Mouse (Mus musculus): Measurements from ENCODE around the gene Rbm43. TPM values are rescaled to one million over a fixed set of nuclear protein-coding genes. Genes with fewer than 3 reads are reported as not detected.

Gene Rbm43
- polyA plus RNA-seq, 1 experiment from 2014 or later, result 4.8 TPM

- WGBS, result 92% methylated on average over 7 of the region's 7 CpGs
- no peak overlapping the region for H3K4me3 ChIP-seq (ENCODE audit: low read depth, low read length)
- no peaks in the 10 kb centered on the region for H3K36me3 ChIP-seq (ENCODE audit: control insufficient read depth, insufficient read depth, low read length)
- ATAC-seq (ENCODE audit: low read depth), result no peak
- H3K4me2 ChIP-seq (ENCODE audit: low read depth, low read length), result no peak overlapping the region
- no peak overlapping the region for H3K9ac ChIP-seq (replicated peaks; ENCODE audit: low read depth, low read length)
- H3K9me3 ChIP-seq (ENCODE audit: control insufficient read depth, low read length), result no peaks in the 10 kb centered on the region
- no peaks in the 10 kb centered on the region for H3K27me3 ChIP-seq (ENCODE audit: control insufficient read depth, insufficient read depth, low read length)
- no peak overlapping the region for H3K27ac ChIP-seq (ENCODE audit: low read depth, low read length)
- no peaks in the 10 kb centered on the region for H3K4me1 ChIP-seq (ENCODE audit: control insufficient read depth, insufficient read depth, low read length)
These were observed 18.8 kb upstream of the Rbm43 start for GRCm38 (mm10) chr2:51953648-51954204.

- no peak overlapping the region for H3K9ac ChIP-seq (replicated peaks; ENCODE audit: low read depth, low read length)
- 71% methylated on average over 1 of the region's 1 CpGs for WGBS
These were observed 15.9 kb upstream of the Rbm43 start for GRCm38 (mm10) chr2:51950876-51951275.

GRCm38 (mm10) chr2:51948105-51948830 lies 13.3 kb upstream of the Rbm43 start:
- ATAC-seq (ENCODE audit: low read depth), result no peak
- Histone ChIP-seq H3K9ac (replicated peaks; ENCODE audit: low read depth, low read length) (no peak overlapping the region), H3K4me3 (ENCODE audit: low read depth, low read length) (no peak overlapping the region), H3K4me2 (ENCODE audit: low read depth, low read length) (no peak overlapping the region), H3K9me3 (ENCODE audit: control insufficient read depth, low read length) (no peaks in the 10 kb centered on the region), H3K27ac (ENCODE audit: low read depth, low read length) (no peak overlapping the region), H3K27me3 (ENCODE audit: control insufficient read depth, insufficient read depth, low read length) (no peaks in the 10 kb centered on the region), H3K4me1 (ENCODE audit: control insufficient read depth, insufficient read depth, low read length) (no peaks in the 10 kb centered on the region), H3K36me3 (ENCODE audit: control insufficient read depth, insufficient read depth, low read length) (no peaks in the 10 kb centered on the region)
- 89% methylated on average over 6 of the region's 6 CpGs for WGBS

More at GRCm38 (mm10) chr2:51950876-51951275, 15.9 kb upstream of the Rbm43 start:
- Histone ChIP-seq H3K4me2 (ENCODE audit: low read depth, low read length) (no peak overlapping the region), H3K4me1 (ENCODE audit: control insufficient read depth, insufficient read depth, low read length) (no peaks in the 10 kb centered on the region), H3K4me3 (ENCODE audit: low read depth, low read length) (no peak overlapping the region), H3K27ac (ENCODE audit: low read depth, low read length) (no peak overlapping the region), H3K36me3 (ENCODE audit: control insufficient read depth, insufficient read depth, low read length) (no peaks in the 10 kb centered on the region), H3K27me3 (ENCODE audit: control insufficient read depth, insufficient read depth, low read length) (no peaks in the 10 kb centered on the region), H3K9me3 (ENCODE audit: control insufficient read depth, low read length) (no peaks in the 10 kb centered on the region)
- no peak for ATAC-seq (ENCODE audit: low read depth)

- Histone ChIP-seq H3K4me2 (ENCODE audit: low read depth, low read length) (no peak overlapping the region), H3K27ac (ENCODE audit: low read depth, low read length) (no peak overlapping the region)
- WGBS, result 71% methylated on average over 2 of the region's 2 CpGs
These were observed 10.8 kb upstream of the Rbm43 start for GRCm38 (mm10) chr2:51945812-51946211.

GRCm38 (mm10) chr2:51941832-51942231 lies 6.9 kb upstream of the Rbm43 start:
- Histone ChIP-seq H3K27ac (ENCODE audit: low read depth, low read length) (no peak overlapping the region), H3K4me2 (ENCODE audit: low read depth, low read length) (no peak overlapping the region), H3K9me3 (ENCODE audit: control insufficient read depth, low read length) (no peaks in the 10 kb centered on the region), H3K9ac (replicated peaks; ENCODE audit: low read depth, low read length) (no peak overlapping the region), H3K27me3 (ENCODE audit: control insufficient read depth, insufficient read depth, low read length) (no peaks in the 10 kb centered on the region), H3K4me3 (ENCODE audit: low read depth, low read length) (no peak overlapping the region), H3K36me3 (ENCODE audit: control insufficient read depth, insufficient read depth, low read length) (no peaks in the 10 kb centered on the region), H3K4me1 (ENCODE audit: control insufficient read depth, insufficient read depth, low read length) (no peaks in the 10 kb centered on the region)
- ATAC-seq (ENCODE audit: low read depth), result no peak
- 92% methylated on average over 7 of the region's 7 CpGs for WGBS

More at GRCm38 (mm10) chr2:51945812-51946211, 10.8 kb upstream of the Rbm43 start:
- ATAC-seq (ENCODE audit: low read depth), result no peak
- Histone ChIP-seq H3K27me3 (ENCODE audit: control insufficient read depth, insufficient read depth, low read length) (no peaks in the 10 kb centered on the region), H3K4me1 (ENCODE audit: control insufficient read depth, insufficient read depth, low read length) (no peaks in the 10 kb centered on the region), H3K36me3 (ENCODE audit: control insufficient read depth, insufficient read depth, low read length) (no peaks in the 10 kb centered on the region), H3K4me3 (ENCODE audit: low read depth, low read length) (no peak overlapping the region), H3K9me3 (ENCODE audit: control insufficient read depth, low read length) (no peaks in the 10 kb centered on the region), H3K9ac (replicated peaks; ENCODE audit: low read depth, low read length) (no peak overlapping the region)

GRCm38 (mm10) chr2:51938750-51939149 lies 3.8 kb upstream of the Rbm43 start:
- Histone ChIP-seq H3K27me3 (ENCODE audit: control insufficient read depth, insufficient read depth, low read length) (no peaks in the 10 kb centered on the region), H3K4me2 (ENCODE audit: low read depth, low read length) (no peak overlapping the region), H3K36me3 (ENCODE audit: control insufficient read depth, insufficient read depth, low read length) (no peaks in the 10 kb centered on the region), H3K9ac (replicated peaks; ENCODE audit: low read depth, low read length) (no peak overlapping the region), H3K4me1 (ENCODE audit: control insufficient read depth, insufficient read depth, low read length) (no peaks in the 10 kb centered on the region), H3K27ac (ENCODE audit: low read depth, low read length) (no peak overlapping the region), H3K9me3 (ENCODE audit: control insufficient read depth, low read length) (no peaks in the 10 kb centered on the region), H3K4me3 (ENCODE audit: low read depth, low read length) (no peak overlapping the region)
- ATAC-seq (ENCODE audit: low read depth), result no peak
- 81% methylated on average over 2 of the region's 3 CpGs for WGBS

GRCm38 (mm10) chr2:51937004-51937403 lies 2.0 kb upstream of the Rbm43 start:
- Histone ChIP-seq H3K27me3 (ENCODE audit: control insufficient read depth, insufficient read depth, low read length) (no peaks in the 10 kb centered on the region), H3K4me3 (ENCODE audit: low read depth, low read length) (no peak overlapping the region), H3K36me3 (ENCODE audit: control insufficient read depth, insufficient read depth, low read length) (no peaks in the 10 kb centered on the region), H3K9ac (replicated peaks; ENCODE audit: low read depth, low read length) (no peak overlapping the region), H3K9me3 (ENCODE audit: control insufficient read depth, low read length) (no peaks in the 10 kb centered on the region), H3K27ac (ENCODE audit: low read depth, low read length) (no peak overlapping the region), H3K4me2 (ENCODE audit: low read depth, low read length) (no peak overlapping the region), H3K4me1 (ENCODE audit: control insufficient read depth, insufficient read depth, low read length) (no peaks in the 10 kb centered on the region)
- WGBS, result 71% methylated on average over 6 of the region's 6 CpGs
- no peak for ATAC-seq (ENCODE audit: low read depth)

GRCm38 (mm10) chr2:51936585-51936984 lies 1.6 kb upstream of the Rbm43 start:
- Histone ChIP-seq H3K36me3 (ENCODE audit: control insufficient read depth, insufficient read depth, low read length) (no peaks in the 10 kb centered on the region), H3K27me3 (ENCODE audit: control insufficient read depth, insufficient read depth, low read length) (no peaks in the 10 kb centered on the region), H3K9ac (replicated peaks; ENCODE audit: low read depth, low read length) (no peak overlapping the region), H3K4me2 (ENCODE audit: low read depth, low read length) (no peak overlapping the region), H3K4me1 (ENCODE audit: control insufficient read depth, insufficient read depth, low read length) (no peaks in the 10 kb centered on the region), H3K9me3 (ENCODE audit: control insufficient read depth, low read length) (no peaks in the 10 kb centered on the region), H3K27ac (ENCODE audit: low read depth, low read length) (no peak overlapping the region), H3K4me3 (ENCODE audit: low read depth, low read length) (no peak overlapping the region)
- 81% methylated on average over 3 of the region's 3 CpGs for WGBS
- ATAC-seq (ENCODE audit: low read depth), result no peak

GRCm38 (mm10) chr2:51935921-51936320 lies 958 bp upstream of the Rbm43 start:
- 90% methylated on average over 7 of the region's 7 CpGs for WGBS
- Histone ChIP-seq H3K27me3 (ENCODE audit: control insufficient read depth, insufficient read depth, low read length) (no peaks in the 10 kb centered on the region), H3K4me2 (ENCODE audit: low read depth, low read length) (no peak overlapping the region), H3K9ac (replicated peaks; ENCODE audit: low read depth, low read length) (no peak overlapping the region), H3K4me3 (ENCODE audit: low read depth, low read length) (no peak overlapping the region), H3K9me3 (ENCODE audit: control insufficient read depth, low read length) (no peaks in the 10 kb centered on the region), H3K27ac (ENCODE audit: low read depth, low read length) (no peak overlapping the region), H3K36me3 (ENCODE audit: control insufficient read depth, insufficient read depth, low read length) (no peaks in the 10 kb centered on the region), H3K4me1 (ENCODE audit: control insufficient read depth, insufficient read depth, low read length) (no peaks in the 10 kb centered on the region)
- ATAC-seq (ENCODE audit: low read depth), result no peak

Data from neural tube, embryonic 14.5 days (tissue).